Mouse (Mus musculus) olfactory bulb, adult 2 months (tissue): ENCODE results near the gene Gm4969.

Source experiments
- CTCF ChIP-seq: fragments of 200-500 bp; IDR thresholded peaks from 2 replicates; pipeline ENCODE4 v1.5.1; 2012; ENCODE audit warnings: low read depth, mild to moderate bottlenecking, low read length, moderate library complexity; ENCODE audit not compliant: insufficient read depth
- POLR2A ChIP-seq: fragments of 200-500 bp; IDR thresholded peaks from 2 replicates; pipeline ENCODE4 v1.6.1; 2012; ENCODE audit warnings: mild to moderate bottlenecking, low read depth, low read length, moderate library complexity; ENCODE audit not compliant: insufficient read depth

GRCm38 (mm10) chr7:19124713-19125112, 6.5 kb upstream of the Gm4969 start:
- TF ChIP-seq CTCF (no peak), POLR2A (no peak)
